In genomic region chr1:43188893-43189292, GRCm38 (mm10) we compare ENCODE assay signal across 8 mouse cellular contexts. TPM values are rescaled to one million over a fixed set of nuclear protein-coding genes. Genes with fewer than 3 reads are reported as not detected.
DNase-seq lines count a peak whose midpoint lies in the region; ATAC-seq and TF ChIP-seq lines count a peak whose summit lies in the region.
"Not testable (repeated sequence)": the region's sequence is repeated elsewhere in the genome, so short reads cannot be mapped to it uniquely, and the experiment has no call there.
"Had no signal": no experiment of that assay in that cellular context is flagged by ENCODE, and none has a peak within 500 bp of the region (broad histone marks: within the 10 kb centered on the region; RNA-seq: fewer than 3 reads in every experiment).

No protein-coding gene starts in this region.

- not testable (repeated sequence) for H3K4me2 ChIP-seq in liver, embryonic 14.5 days (ENCODE audit: low read depth)

- TF ChIP-seq CTCF in MEL (IDR thresholded peaks at IDR 0.05 in 2 of 3, conservative IDR thresholded peaks at IDR 0.05 in 1 of 3; ENCODE audit: control insufficient read depth in 1 of 3, insufficient read depth in 1 of 3, low read depth in 2 of 3, low read length in 3 of 3, poor library complexity in 1 of 3, severe bottlenecking in 1 of 3); liver, embryonic 14.5 days (IDR thresholded peaks at IDR 0.05; ENCODE audit: low read depth): not testable (repeated sequence)

- TF ChIP-seq EP300 in MEL (IDR thresholded peaks at IDR 0.05; ENCODE audit: low read depth in 1 of 2, low read length in 2 of 2); liver, embryonic 14.5 days (IDR thresholded peaks at IDR 0.05; ENCODE audit: low read depth): not testable (repeated sequence)

- WGBS in liver, embryonic 14.5 days (ENCODE audit: insufficient replicate concordance) = 85% methylated on average over 11 of the region's 16 CpGs

- DNase-seq in 3134 (ENCODE audit: extremely low read depth, insufficient read length, low spot score) = peak; percentile 56
- DNase-seq in MEL (ENCODE audit: low read depth, low spot score) = peak; percentile 41
- peak; percentile 36 for DNase-seq in ZHBTc4 (ENCODE audit: low read depth, low spot score)
- DNase-seq in c-Kit-positive CD71-positive TER-119-positive erythroid progenitor cells, embryonic 14.5 days (ENCODE audit: low spot score) = peak; percentile 5
- DNase-seq in liver, embryonic 14.5 days (ENCODE audit: low read depth in 3 of 3, low spot score in 3 of 3) = peak in 2 of 3 experiments; percentile 3 to 20

- TF ChIP-seq RAD21 in MEL (IDR thresholded peaks at IDR 0.05; ENCODE audit: low read depth, low read length) = not testable (repeated sequence)

- not testable (repeated sequence) for H3K9me3 ChIP-seq in MEL (replicated peaks; ENCODE audit: insufficient read depth, low read length); liver, embryonic 14.5 days (ENCODE audit: control insufficient read depth, low read length)

- H3K27me3 ChIP-seq in MEL (ENCODE audit: control insufficient read depth in 1 of 2, insufficient read depth in 2 of 2, low read length in 2 of 2); liver, embryonic 14.5 days (ENCODE audit: control insufficient read depth, insufficient read depth, low read length): not testable (repeated sequence)

- not testable (repeated sequence) for H3K4me1 ChIP-seq in MEL (ENCODE audit: control insufficient read depth in 1 of 2, insufficient read depth in 2 of 2, low read length in 2 of 2); liver, embryonic 14.5 days (replicated peaks; ENCODE audit: control insufficient read depth in 2 of 2, insufficient read depth in 2 of 2, low read length in 1 of 2)

- not testable (repeated sequence) for H3K9ac ChIP-seq in MEL (ENCODE audit: control insufficient read depth, low read depth, low read length, poor library complexity, severe bottlenecking); liver, embryonic 14.5 days (replicated peaks)

- peak overlapping the region in 1 of 2 experiments; percentile 40; a peak in 1 of 4 replicates for H3K4me3 ChIP-seq in MEL (ENCODE audit: control insufficient read depth in 1 of 2, insufficient read depth in 1 of 2, low read depth in 2 of 2, low read length in 2 of 2)
- not testable (repeated sequence) for H3K4me3 ChIP-seq in liver, embryonic 14.5 days (ENCODE audit: insufficient read depth in 1 of 2, low read depth in 2 of 2, low read length in 2 of 2)

- H3K27ac ChIP-seq in MEL (ENCODE audit: control insufficient read depth, low read depth, low read length); liver, embryonic 14.5 days: not testable (repeated sequence)

- TF ChIP-seq POLR2A in MEL (IDR thresholded peaks at IDR 0.05; ENCODE audit: control insufficient read depth in 1 of 2, insufficient read depth in 1 of 2, low read depth in 1 of 2, low read length in 2 of 2, poor library complexity in 1 of 2) = not testable (repeated sequence)

- H3K36me3 ChIP-seq in MEL (ENCODE audit: control insufficient read depth in 1 of 2, insufficient read depth in 2 of 2, low read length in 2 of 2); liver, embryonic 14.5 days (replicated peaks; ENCODE audit: control insufficient read depth, insufficient read depth, low read depth): not testable (repeated sequence)

- not testable (repeated sequence) for H3K79me2 ChIP-seq in MEL (ENCODE audit: control insufficient read depth, insufficient read depth, low read length, poor library complexity)

- ATAC-seq in granulocyte monocyte progenitor cell, adult 5-6 weeks (replicated peaks; ENCODE audit: poor library complexity, severe bottlenecking) = peak; percentile 58
- not testable (repeated sequence) for ATAC-seq in liver, embryonic 14.5 days (ENCODE audit: insufficient read depth)
- 0 out of 2 replicates have a peak, but pooled peaks have one; percentile 36 for ATAC-seq in neutrophil, adult 5-6 weeks (ENCODE audit: extremely low read depth, insufficient number of reproducible peaks, low FRiP score, poor library complexity, severe bottlenecking)

TF ChIP-seq in MEL, 35 proteins besides CTCF, POLR2A, EP300 and RAD21:
- 0 out of 2 replicates have a peak, but pooled peaks have one; percentile 29 for TF ChIP-seq NELFE (IDR thresholded peaks at IDR 0.05; ENCODE audit: low read depth, low read length)
- TF ChIP-seq HCFC1 (IDR thresholded peaks at IDR 0.05; ENCODE audit: low read depth, low read length) = peak; percentile 43; the same call in 1 of the 2 replicates

RNA-seq across cellular contexts. Expression of gene Fhl2, which starts 7.9 kb away (rescaled TPM):
- not detected in 2 replicates for total RNA-seq in MEL (2012; rRNA removed)
- not detected for polyA plus RNA-seq in MEL (2012; ENCODE audit: insufficient read depth in 1 of 2, insufficient read length in 2 of 2, low read depth in 1 of 2, low replicate concordance in 2 of 2, missing spikeins in 1 of 2)
- total RNA-seq in granulocyte monocyte progenitor cell, adult 5-6 weeks (2014; fragmentation: Nextera tagmentation) = not detected in 2 replicates
- 0.88 TPM in 1 of 2 replicates, not detected in the other for total RNA-seq in granulocyte monocyte progenitor cell, adult 5-6 weeks (2017)
- 2.0 and 2.3 TPM in 2 replicates for polyA plus RNA-seq in liver, embryonic 14.5 days (2012; rRNA removed)
- 1.8 and 2.9 TPM in 2 replicates for polyA plus RNA-seq in liver, embryonic 14.5 days (2014; fragmentation: Nextera tagmentation; extraction: Ambion mirVana)
- total RNA-seq in neutrophil, adult 5-6 weeks (2017) = 0.47 TPM in 1 of 2 replicates, not detected in the other
- total RNA-seq: hematopoietic stem cell, adult 5-6 weeks had no signal

Comparison
In these comparisons a context has a peak if more than half of its experiments do, and no peak if none do; other contexts are left out.
1. DNase-seq: peak in every context shown above with its lines; median percentile 56 in 3134; 41 in MEL; 36 in ZHBTc4; 12 in liver, embryonic 14.5 days; 5 in c-Kit-positive CD71-positive TER-119-positive erythroid progenitor cells, embryonic 14.5 days.